Mouse (Mus musculus): ENCODE results near the gene Pola2. TPM values are rescaled to one million over a fixed set of nuclear protein-coding genes. Genes with fewer than 3 reads are reported as not detected.
A peak's percentile ranks its signal among the peaks of the same experiment; 100 is the strongest.

The Pola2 gene
- polyA plus RNA-seq, 1 experiment from 2014 or later = 42.7 TPM

- Histone ChIP-seq H3K4me1 (ENCODE audit: control insufficient read depth in 2 of 2, insufficient read depth in 2 of 2, low read length in 2 of 2) (peaks cover 10 to 14% of the 10 kb centered on the region in 2 experiments; a peak in 3 of 4 replicates), H3K4me3 (ENCODE audit: control insufficient read depth in 1 of 2, insufficient read depth in 1 of 2, low read depth in 1 of 2, low read length in 2 of 2) (no peak overlapping the region), H3K9me3 (ENCODE audit: control insufficient read depth, low read length) (no peaks in the 10 kb centered on the region), H3K36me3 (ENCODE audit: control insufficient read depth, insufficient read depth, low read length) (no peaks in the 10 kb centered on the region), H3K27ac (replicated peaks in 1 of 2; ENCODE audit: control insufficient read depth in 1 of 2, insufficient read depth in 1 of 2, low read depth in 2 of 2, low read length in 2 of 2) (0 out of 4 replicates have a peak overlapping the region, but pooled peaks have one; percentile 13 to 44), H3K9ac (ENCODE audit: low read length) (peak overlapping the region; percentile 56; the same call in 1 of the 2 replicates), H3K4me2 (ENCODE audit: low read length) (no peak overlapping the region), H3K27me3 (ENCODE audit: control insufficient read depth, insufficient read depth, low read length) (no peaks in the 10 kb centered on the region)
- no peak for ATAC-seq (ENCODE audit: insufficient number of reproducible peaks, insufficient read depth, low FRiP score, low read depth)
- 48% methylated on average over 5 of the region's 5 CpGs for WGBS
Measured at GRCm38 (mm10) chr19:5988027-5988814, 24.2 kb upstream of the Pola2 start.

GRCm38 (mm10) chr19:5986043-5986442 lies 22.0 kb upstream of the Pola2 start, which contains the start of gene Slc22a20:
Gene Slc22a20, minus strand, starts transcription at chr19:5986143.
- Histone ChIP-seq H3K36me3 (ENCODE audit: control insufficient read depth, insufficient read depth, low read length) (no peaks in the 10 kb centered on the region), H3K9ac (ENCODE audit: low read length) (no peak within 1 kb of the TSS), H3K4me3 (ENCODE audit: control insufficient read depth in 1 of 2, insufficient read depth in 1 of 2, low read depth in 1 of 2, low read length in 2 of 2) (no peak within 1 kb of the TSS), H3K27me3 (ENCODE audit: control insufficient read depth, insufficient read depth, low read length) (no peaks in the 10 kb centered on the region), H3K4me1 (ENCODE audit: control insufficient read depth in 2 of 2, insufficient read depth in 2 of 2, low read length in 2 of 2) (peaks cover 10 to 14% of the 10 kb centered on the region in 2 experiments; a peak in 3 of 4 replicates), H3K4me2 (ENCODE audit: low read length) (no peak within 1 kb of the TSS), H3K27ac (replicated peaks in 1 of 2; ENCODE audit: control insufficient read depth in 1 of 2, insufficient read depth in 1 of 2, low read depth in 2 of 2, low read length in 2 of 2) (no peak within 1 kb of the TSS), H3K9me3 (ENCODE audit: control insufficient read depth, low read length) (no peaks in the 10 kb centered on the region)
- ATAC-seq (ENCODE audit: insufficient number of reproducible peaks, insufficient read depth, low FRiP score, low read depth) = no peak
- 52% methylated on average over 4 of the region's 4 CpGs for WGBS

- WGBS = 73% methylated on average over 9 of the region's 9 CpGs
- Histone ChIP-seq H3K4me3 (ENCODE audit: control insufficient read depth in 1 of 2, insufficient read depth in 1 of 2, low read depth in 1 of 2, low read length in 2 of 2) (no peak overlapping the region), H3K4me2 (ENCODE audit: low read length) (no peak overlapping the region), H3K27ac (replicated peaks in 1 of 2; ENCODE audit: control insufficient read depth in 1 of 2, insufficient read depth in 1 of 2, low read depth in 2 of 2, low read length in 2 of 2) (no peak overlapping the region), H3K9me3 (ENCODE audit: control insufficient read depth, low read length) (no peaks in the 10 kb centered on the region), H3K9ac (ENCODE audit: low read length) (no peak overlapping the region), H3K27me3 (ENCODE audit: control insufficient read depth, insufficient read depth, low read length) (no peaks in the 10 kb centered on the region), H3K4me1 (ENCODE audit: control insufficient read depth in 2 of 2, insufficient read depth in 2 of 2, low read length in 2 of 2) (no peaks in the 10 kb centered on the region), H3K36me3 (ENCODE audit: control insufficient read depth, insufficient read depth, low read length) (no peaks in the 10 kb centered on the region)
- ATAC-seq (ENCODE audit: insufficient number of reproducible peaks, insufficient read depth, low FRiP score, low read depth) = no peak
Measured at GRCm38 (mm10) chr19:5980477-5980876, 16.5 kb upstream of the Pola2 start.

- Histone ChIP-seq H3K27me3 (ENCODE audit: control insufficient read depth, insufficient read depth, low read length) (no peaks in the 10 kb centered on the region), H3K4me2 (ENCODE audit: low read length) (no peak overlapping the region), H3K4me1 (ENCODE audit: control insufficient read depth in 2 of 2, insufficient read depth in 2 of 2, low read length in 2 of 2) (no peaks in the 10 kb centered on the region), H3K4me3 (ENCODE audit: control insufficient read depth in 1 of 2, insufficient read depth in 1 of 2, low read depth in 1 of 2, low read length in 2 of 2) (no peak overlapping the region), H3K36me3 (ENCODE audit: control insufficient read depth, insufficient read depth, low read length) (no peaks in the 10 kb centered on the region), H3K9me3 (ENCODE audit: control insufficient read depth, low read length) (no peaks in the 10 kb centered on the region), H3K9ac (ENCODE audit: low read length) (no peak overlapping the region), H3K27ac (replicated peaks in 1 of 2; ENCODE audit: control insufficient read depth in 1 of 2, insufficient read depth in 1 of 2, low read depth in 2 of 2, low read length in 2 of 2) (no peak overlapping the region)
- WGBS = 78% methylated on average over 3 of the region's 3 CpGs
- no peak for ATAC-seq (ENCODE audit: insufficient number of reproducible peaks, insufficient read depth, low FRiP score, low read depth)
Measured at GRCm38 (mm10) chr19:5977717-5978116, 13.7 kb upstream of the Pola2 start.

DNA sequence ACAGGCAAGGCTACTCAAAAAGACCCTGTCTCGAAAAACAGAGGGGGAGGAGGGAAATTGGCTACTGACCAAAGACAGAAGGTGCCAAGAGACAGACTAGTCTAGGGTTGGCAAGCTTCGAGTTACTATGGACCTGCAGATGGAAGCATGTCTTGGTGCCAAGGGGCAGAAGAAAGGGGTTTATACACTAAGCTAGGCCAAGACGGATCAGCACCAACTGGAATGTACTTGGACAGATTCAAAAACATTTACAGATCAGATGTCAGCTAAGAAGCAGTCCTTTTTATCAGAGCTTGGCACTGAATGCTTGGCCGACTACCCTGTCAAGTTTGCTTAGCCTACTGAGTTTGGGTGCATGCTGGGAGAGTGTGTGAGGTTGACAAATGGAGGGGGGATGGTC lies 11.7 kb upstream of the Pola2 start:
- no peaks in the 10 kb centered on the region for H3K36me3 ChIP-seq (ENCODE audit: control insufficient read depth, insufficient read depth, low read length)
- no peak for ATAC-seq (ENCODE audit: insufficient number of reproducible peaks, insufficient read depth, low FRiP score, low read depth)
- H3K4me1 ChIP-seq (ENCODE audit: control insufficient read depth in 2 of 2, insufficient read depth in 2 of 2, low read length in 2 of 2) = no peaks in the 10 kb centered on the region
- H3K27me3 ChIP-seq (ENCODE audit: control insufficient read depth, insufficient read depth, low read length) = no peaks in the 10 kb centered on the region
- H3K4me3 ChIP-seq (ENCODE audit: control insufficient read depth in 1 of 2, insufficient read depth in 1 of 2, low read depth in 1 of 2, low read length in 2 of 2) = no peak overlapping the region
- no peak overlapping the region for H3K4me2 ChIP-seq (ENCODE audit: low read length)
- no peaks in the 10 kb centered on the region for H3K9me3 ChIP-seq (ENCODE audit: control insufficient read depth, low read length)
- WGBS = 73% methylated on average over 4 of the region's 4 CpGs
- H3K9ac ChIP-seq (ENCODE audit: low read length) = no peak overlapping the region
- H3K27ac ChIP-seq (replicated peaks in 1 of 2; ENCODE audit: control insufficient read depth in 1 of 2, insufficient read depth in 1 of 2, low read depth in 2 of 2, low read length in 2 of 2) = no peak overlapping the region

- H3K4me2 ChIP-seq (ENCODE audit: low read length) = no peak overlapping the region
- no peak overlapping the region for H3K9ac ChIP-seq (ENCODE audit: low read length)
- no peaks in the 10 kb centered on the region for H3K9me3 ChIP-seq (ENCODE audit: control insufficient read depth, low read length)
- H3K27ac ChIP-seq (replicated peaks in 1 of 2; ENCODE audit: control insufficient read depth in 1 of 2, insufficient read depth in 1 of 2, low read depth in 2 of 2, low read length in 2 of 2) = no peak overlapping the region
- no peak for ATAC-seq (ENCODE audit: insufficient number of reproducible peaks, insufficient read depth, low FRiP score, low read depth)
- no peak overlapping the region for H3K4me3 ChIP-seq (ENCODE audit: control insufficient read depth in 1 of 2, insufficient read depth in 1 of 2, low read depth in 1 of 2, low read length in 2 of 2)
- WGBS = 75% methylated on average over 4 of the region's 4 CpGs
- no peaks in the 10 kb centered on the region for H3K27me3 ChIP-seq (ENCODE audit: control insufficient read depth, insufficient read depth, low read length)
- H3K36me3 ChIP-seq (ENCODE audit: control insufficient read depth, insufficient read depth, low read length) = no peaks in the 10 kb centered on the region
- H3K4me1 ChIP-seq (ENCODE audit: control insufficient read depth in 2 of 2, insufficient read depth in 2 of 2, low read length in 2 of 2) = no peaks in the 10 kb centered on the region
Measured at GRCm38 (mm10) chr19:5975112-5975511, 11.1 kb upstream of the Pola2 start.

GRCm38 (mm10) chr19:5967664-5968063 lies 3.7 kb upstream of the Pola2 start:
- H3K4me1 ChIP-seq (ENCODE audit: control insufficient read depth in 2 of 2, insufficient read depth in 2 of 2, low read length in 2 of 2) = peaks cover 4 to 15% of the 10 kb centered on the region in 2 experiments; a peak in 3 of 4 replicates
- no peak overlapping the region for H3K4me3 ChIP-seq (ENCODE audit: control insufficient read depth in 1 of 2, insufficient read depth in 1 of 2, low read depth in 1 of 2, low read length in 2 of 2)
- no peaks in the 10 kb centered on the region for H3K9me3 ChIP-seq (ENCODE audit: control insufficient read depth, low read length)
- no peak overlapping the region for H3K4me2 ChIP-seq (ENCODE audit: low read length)
- H3K36me3 ChIP-seq (ENCODE audit: control insufficient read depth, insufficient read depth, low read length) = no peaks in the 10 kb centered on the region
- no peak for ATAC-seq (ENCODE audit: insufficient number of reproducible peaks, insufficient read depth, low FRiP score, low read depth)
- 72% methylated on average over 10 of the region's 10 CpGs for WGBS
- no peaks in the 10 kb centered on the region for H3K27me3 ChIP-seq (ENCODE audit: control insufficient read depth, insufficient read depth, low read length)
- no peak overlapping the region for H3K9ac ChIP-seq (ENCODE audit: low read length)
- H3K27ac ChIP-seq (replicated peaks in 1 of 2; ENCODE audit: control insufficient read depth in 1 of 2, insufficient read depth in 1 of 2, low read depth in 2 of 2, low read length in 2 of 2) = no peak overlapping the region
